Mouse (Mus musculus): ENCODE results near the gene Pbx4.

- TF ChIP-seq CTCF (conservative IDR thresholded peaks at IDR 0.05; ENCODE audit: low read length) = peak; percentile 56
- no peak for TF ChIP-seq POU5F1 (IDR thresholded peaks at IDR 0.05; ENCODE audit: borderline replicate concordance, low read length)
- no peak for TF ChIP-seq NANOG (IDR thresholded peaks at IDR 0.05; ENCODE audit: borderline replicate concordance, low read length)
Measured at GRCm38 (mm10) chr8:69853869-69854268, 21.6 kb downstream of the Pbx4 start.

All from E14TG2a.4 (cell line).